Mouse (Mus musculus): ENCODE measurements around the gene Arhgap4.

- TF ChIP-seq CTCF (IDR thresholded peaks at IDR 0.05; ENCODE audit: low read depth, low read length) (no peak), TAL1 (conservative IDR thresholded peaks at IDR 0.05; ENCODE audit: low read depth, low read length) (no peak), GATA2 (IDR thresholded peaks at IDR 0.05; ENCODE audit: borderline replicate concordance, low read depth, low read length) (no peak)
Observed at GRCm38 (mm10) chrX:73954988-73955387, 33.3 kb upstream of the Arhgap4 start.
